Mouse (Mus musculus): ENCODE measurements around the gene Serinc1. TPM values are rescaled to one million over a fixed set of nuclear protein-coding genes. Genes with fewer than 3 reads are reported as not detected.

The Serinc1 gene
- total RNA-seq, 2 experiments from 2014 or later, result 184 to 191 TPM

DNA sequence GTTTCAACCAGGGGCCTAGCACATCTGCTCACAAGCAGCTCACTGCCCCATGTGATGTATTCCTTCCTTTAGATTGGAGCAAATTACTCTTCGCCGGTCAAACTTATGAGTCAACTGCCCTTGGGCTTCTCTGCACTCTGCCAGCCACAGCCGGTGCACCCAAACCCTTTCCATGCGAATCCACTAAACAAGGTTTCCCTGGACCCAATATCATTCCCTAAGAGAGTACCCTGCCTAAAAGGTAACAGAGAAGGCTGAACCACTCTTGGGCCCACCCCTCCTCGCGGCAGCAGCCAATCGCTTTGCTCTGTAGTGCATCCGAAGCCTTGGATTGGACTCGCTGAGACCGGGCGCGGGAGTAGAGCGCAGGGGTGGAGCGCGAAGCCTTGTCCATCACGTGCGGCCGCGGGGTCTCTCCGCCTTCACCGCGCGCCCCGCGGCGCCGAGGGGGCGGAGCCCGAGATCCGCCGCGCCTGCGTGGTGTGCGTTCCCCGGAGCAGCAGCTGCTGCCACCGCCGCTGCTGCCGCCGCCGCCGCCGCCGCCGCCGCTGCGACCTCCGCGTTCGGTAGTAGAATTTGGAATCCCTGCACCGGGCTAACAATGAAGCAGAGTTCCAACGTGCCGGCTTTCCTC, 46.3 kb downstream of the Serinc1 start, which contains the start of gene Hsf2:
Gene Hsf2, plus strand, starts transcription at position 478 of the 634 bp plus-strand sequence.
- peak; percentile 96 for DNase-seq (ENCODE audit: low spot score)

DNA sequence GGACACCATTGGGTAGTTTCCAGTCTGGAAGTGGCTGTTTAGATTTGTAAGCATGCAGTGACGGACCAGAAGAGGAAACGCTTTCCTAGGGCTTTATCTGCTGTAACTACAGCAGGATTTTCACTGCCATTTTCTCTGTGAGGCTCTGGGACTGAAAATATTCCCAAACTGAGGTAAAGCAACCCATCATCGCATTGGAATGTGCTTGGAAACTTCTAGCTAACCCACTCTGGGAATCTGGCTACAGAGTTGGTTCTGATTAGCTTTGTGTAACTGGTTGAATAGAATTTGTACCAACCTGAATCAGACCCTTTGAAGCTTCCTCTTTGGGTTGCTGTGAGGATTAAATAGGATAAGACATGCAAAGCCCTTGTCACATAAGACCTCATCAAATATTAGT, 47.6 kb downstream of the Serinc1 start:
- no peak for DNase-seq (ENCODE audit: low spot score)

DNA sequence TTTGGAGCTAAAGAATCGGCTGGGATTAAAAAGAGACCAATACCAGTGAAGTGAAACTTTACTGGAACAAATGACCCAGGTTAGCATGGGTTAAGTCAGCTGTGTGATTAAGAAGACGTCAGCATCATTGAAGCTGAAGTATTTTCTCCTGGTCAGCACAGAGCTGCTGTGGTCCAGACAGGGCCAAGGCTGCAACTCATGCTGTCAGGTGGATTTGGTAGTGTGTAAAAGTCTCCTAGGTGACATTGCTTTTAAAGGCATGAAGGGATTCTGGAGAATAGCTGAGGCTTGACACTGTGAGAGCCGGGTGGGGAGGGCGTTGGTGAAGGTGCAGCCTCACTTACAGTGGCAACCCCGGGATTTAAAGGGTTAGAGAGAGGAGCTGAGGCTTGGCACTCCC, 50.6 kb downstream of the Serinc1 start:
- no peak for DNase-seq (ENCODE audit: low spot score)

DNA sequence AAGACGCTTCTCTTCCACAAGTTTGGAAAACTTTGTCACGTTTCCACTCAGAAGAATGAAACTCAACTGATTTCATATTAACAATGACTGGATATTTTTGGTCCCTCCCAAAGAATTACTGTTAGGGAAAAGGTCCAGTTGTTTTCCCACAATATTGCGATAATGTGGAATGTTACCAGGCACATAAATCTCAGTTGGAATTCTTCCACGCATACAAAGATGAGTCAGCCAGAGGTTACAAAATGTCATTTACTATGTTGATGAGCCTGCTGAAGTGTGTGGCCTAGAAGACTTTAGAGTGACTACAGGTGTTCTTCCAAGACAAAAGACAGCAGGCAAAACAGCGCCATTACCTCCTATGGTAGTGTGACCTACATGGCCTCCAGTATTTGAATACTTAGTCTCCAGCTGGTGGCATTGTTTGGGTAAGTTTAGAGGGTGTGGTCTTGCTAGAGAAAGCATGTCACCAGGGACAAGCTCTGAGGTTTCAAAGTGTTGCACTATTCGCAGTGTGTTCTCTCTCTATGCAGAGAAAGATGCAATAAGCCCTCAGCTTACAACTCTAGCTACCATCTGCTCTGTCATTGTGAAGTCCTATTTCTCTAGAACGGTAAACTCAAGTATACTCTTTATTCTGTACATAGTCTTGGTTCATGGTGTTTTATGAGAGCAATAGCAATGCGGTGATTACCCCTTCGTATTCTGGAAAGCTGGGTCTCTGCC, 55.0 kb downstream of the Serinc1 start:
- DNase-seq (ENCODE audit: low spot score), result no peak

Other genes starting within 250 kb of the Serinc1 start
- 10 to 100 TPM; 18.1 to 23.6 TPM for gene Hsf2, start 46.1 kb downstream of the Serinc1 start, total RNA-seq (2021)
- not detected for gene Pkib, start 99.5 kb upstream of the Serinc1 start, total RNA-seq (2021)